Mouse (Mus musculus): ENCODE measurements around the gene Ttc28.

GRCm38 (mm10) chr5:111028952-111029351 lies 149.3 kb downstream of the Ttc28 start:
- no peak for TF ChIP-seq POLR2A (IDR thresholded peaks at IDR 0.05; ENCODE audit: control insufficient read depth, extremely low read depth, insufficient read depth, low read length, poor library complexity)
- no peak for TF ChIP-seq CTCF (IDR thresholded peaks at IDR 0.05; ENCODE audit: borderline replicate concordance, control insufficient read depth, extremely low read depth, insufficient read depth, low read length, poor library complexity)
